Mouse (Mus musculus) cerebellum, adult 2 months (tissue): ENCODE results near the gene Nyap1.
A peak's percentile ranks its signal among the peaks of the same experiment; 100 is the strongest.

Source experiments
- CTCF ChIP-seq: fragments of 200-500 bp; IDR thresholded peaks from 2 replicates; pipeline ENCODE4 v1.5.1; 2011; ENCODE audit warnings: low read depth, mild to moderate bottlenecking, control low read depth, low read length, moderate library complexity, borderline replicate concordance; ENCODE audit not compliant: insufficient read depth
- POLR2A ChIP-seq: fragments of 200-500 bp; IDR thresholded peaks from 2 replicates; pipeline ENCODE4 v1.6.1; 2011; ENCODE audit warnings: low read length, control low read depth, borderline replicate concordance; ENCODE audit not compliant: insufficient read depth

DNA sequence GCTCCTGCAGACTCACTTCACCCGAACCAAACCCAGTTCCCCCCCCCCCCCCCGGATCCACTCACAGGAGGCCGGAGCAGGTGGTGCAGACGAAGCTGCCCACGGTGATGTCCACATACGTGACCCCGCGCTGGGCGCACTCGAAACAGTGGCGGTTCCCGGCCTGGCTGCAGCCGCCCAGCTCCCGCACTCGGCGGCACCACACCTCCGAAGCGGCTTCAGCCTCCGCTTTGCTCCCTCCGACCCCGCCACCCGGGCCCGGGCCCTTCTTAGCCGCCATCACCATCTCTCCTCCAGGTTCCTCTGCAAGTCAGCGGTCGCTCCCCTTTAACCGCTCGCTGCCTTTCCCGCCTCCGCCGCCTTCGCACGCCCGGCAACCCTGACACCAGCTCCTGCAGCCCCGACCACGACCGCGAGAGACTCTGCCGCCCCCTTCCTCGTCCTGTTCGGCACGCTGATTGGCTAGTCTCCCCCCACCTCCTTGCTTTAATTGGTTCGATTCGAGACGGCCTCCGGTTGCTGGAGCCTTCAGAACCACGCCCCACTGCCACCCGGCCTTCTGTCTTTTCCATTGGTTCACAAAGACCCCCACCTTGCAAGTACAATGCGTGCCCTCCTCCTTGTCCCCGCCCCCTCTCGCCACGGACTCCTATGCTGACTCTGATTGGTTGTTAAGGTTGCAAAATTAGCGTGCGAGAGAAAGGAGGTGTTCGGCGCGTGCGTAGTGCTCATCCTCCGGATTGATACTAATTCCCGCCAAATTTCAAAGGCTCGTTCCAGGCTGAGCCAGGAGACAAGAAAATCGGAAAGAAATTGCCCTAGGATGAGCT, 56.9 kb downstream of the Nyap1 start, which contains the start of gene Agfg2:
- TF ChIP-seq POLR2A (peak; percentile 57; the same call in 1 of the 2 replicates), CTCF (no peak)
